Mouse (Mus musculus): ENCODE results near the gene Hoxd13. TPM values are rescaled to one million over a fixed set of nuclear protein-coding genes. Genes with fewer than 3 reads are reported as not detected.

Hoxd13 gene
- polyA plus RNA-seq, 2 experiments, result 54.6 to 109 TPM

DNA sequence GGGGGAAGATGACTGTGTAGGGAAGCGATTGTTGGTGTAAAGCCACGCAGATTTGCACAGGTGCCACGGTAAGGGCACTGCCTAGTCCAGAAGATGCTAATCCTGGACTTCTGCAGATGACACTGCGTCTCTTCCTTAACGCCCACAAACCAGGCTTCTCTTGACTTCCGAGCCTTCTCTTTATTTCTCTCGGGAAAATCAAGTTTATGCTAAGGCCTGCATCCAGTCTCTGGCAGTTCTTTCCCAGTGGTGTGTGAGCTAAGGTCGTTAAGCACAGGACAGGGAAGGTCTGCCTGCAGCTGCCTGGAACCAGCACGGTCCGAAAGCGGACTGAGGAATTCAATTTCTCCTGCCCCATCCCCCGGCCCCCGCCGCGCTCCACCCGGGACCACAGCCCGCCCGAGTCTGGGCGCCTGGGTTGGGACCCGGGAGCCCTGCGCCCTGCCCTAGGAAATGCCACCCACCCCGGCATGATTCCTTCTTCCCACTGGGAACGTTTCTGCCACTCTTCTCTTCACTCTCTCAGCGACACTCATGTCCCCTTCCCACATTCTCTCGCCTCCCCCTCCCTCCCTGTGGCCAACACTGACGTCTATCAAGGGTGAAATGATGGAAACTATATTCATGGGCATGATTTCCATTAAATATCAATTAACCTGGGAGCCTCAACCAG, 35.7 kb downstream of the Hoxd13 start:
- no peaks in the 10 kb centered on the region for H3K9me3 ChIP-seq (ENCODE audit: control insufficient read depth, low read length)
- peak overlapping the region; percentile 53 for H3K4me3 ChIP-seq (replicated peaks; ENCODE audit: low read length)
- no peak overlapping the region for H3K9ac ChIP-seq (ENCODE audit: low read depth, low read length, severe bottlenecking)
- no peak for TF ChIP-seq POLR2A (IDR thresholded peaks at IDR 0.05; ENCODE audit: borderline replicate concordance, extremely low read depth, insufficient read depth, insufficient read length)
- no peak overlapping the region for H3K27ac ChIP-seq (replicated peaks; ENCODE audit: low read depth, low read length)
- no peaks in the 10 kb centered on the region for H3K36me3 ChIP-seq (ENCODE audit: control insufficient read depth, insufficient read depth, low read length)
- peak overlapping the region; percentile 78 for H3K4me2 ChIP-seq (replicated peaks; ENCODE audit: low read depth, low read length, severe bottlenecking)
- peaks cover 84% of the 10 kb centered on the region for H3K27me3 ChIP-seq (ENCODE audit: control insufficient read depth, insufficient read depth, low read length)
- ATAC-seq (ENCODE audit: low FRiP score, low read depth), result no peak
- 5% methylated on average over 26 of the region's 26 CpGs for WGBS
- no peak for DNase-seq (ENCODE audit: low spot score)
- peaks cover 9% of the 10 kb centered on the region for H3K4me1 ChIP-seq (ENCODE audit: control insufficient read depth, insufficient read depth, low read length)

DNA sequence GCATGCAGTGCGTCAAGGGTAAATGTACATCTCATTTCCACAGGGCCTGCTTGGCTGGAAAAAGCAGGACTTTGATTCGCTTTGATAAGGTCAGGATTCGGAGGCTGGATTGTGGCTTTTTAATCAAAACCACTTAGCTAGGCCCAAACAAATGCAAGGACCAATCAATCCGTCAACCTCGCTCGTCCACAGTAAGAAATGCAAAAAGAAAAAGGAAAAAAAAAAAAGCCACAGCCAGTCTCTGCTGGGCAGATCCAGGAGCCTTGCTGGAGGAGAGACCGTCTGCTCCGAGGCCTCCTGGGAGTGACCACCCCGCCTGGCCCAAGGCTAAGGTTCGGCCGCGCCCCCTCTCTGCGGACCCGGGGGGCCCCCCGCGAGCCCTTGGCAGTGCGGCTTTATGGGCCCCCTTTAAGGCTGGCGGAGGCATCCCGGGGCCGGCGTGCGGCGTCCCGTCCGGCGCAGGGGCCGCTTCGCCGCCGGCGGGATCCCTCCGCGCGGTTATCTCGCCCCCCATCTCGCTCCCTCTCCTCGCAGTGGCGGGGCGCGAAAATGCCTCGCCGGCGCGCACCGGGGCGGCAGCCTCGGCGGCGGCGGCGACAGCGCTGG, 36.4 kb downstream of the Hoxd13 start, which contains the start of gene Hoxd8:
Gene Hoxd8 (plus strand): TSS at position 223 of the 606 bp plus-strand sequence.
- DNase-seq (ENCODE audit: low spot score) (no peak), ATAC-seq (ENCODE audit: low FRiP score, low read depth) (peak; percentile 15; the same call in 1 of the 2 replicates)
- TF ChIP-seq POLR2A (IDR thresholded peaks at IDR 0.05; ENCODE audit: borderline replicate concordance, extremely low read depth, insufficient read depth, insufficient read length), result no peak
- Histone ChIP-seq H3K27ac (replicated peaks; ENCODE audit: low read depth, low read length) (peak within 1 kb of the TSS; percentile 83), H3K9me3 (ENCODE audit: control insufficient read depth, low read length) (no peaks in the 10 kb centered on the region), H3K9ac (ENCODE audit: low read depth, low read length, severe bottlenecking) (peak within 1 kb of the TSS; percentile 73), H3K36me3 (ENCODE audit: control insufficient read depth, insufficient read depth, low read length) (no peaks in the 10 kb centered on the region), H3K4me1 (ENCODE audit: control insufficient read depth, insufficient read depth, low read length) (peaks cover 5% of the 10 kb centered on the region), H3K4me2 (replicated peaks; ENCODE audit: low read depth, low read length, severe bottlenecking) (peak within 1 kb of the TSS; percentile 78), H3K27me3 (ENCODE audit: control insufficient read depth, insufficient read depth, low read length) (peaks cover 85% of the 10 kb centered on the region), H3K4me3 (replicated peaks; ENCODE audit: low read length) (peak within 1 kb of the TSS; percentile 53)
- WGBS, result 2% methylated on average over 22 of the region's 52 CpGs

DNA sequence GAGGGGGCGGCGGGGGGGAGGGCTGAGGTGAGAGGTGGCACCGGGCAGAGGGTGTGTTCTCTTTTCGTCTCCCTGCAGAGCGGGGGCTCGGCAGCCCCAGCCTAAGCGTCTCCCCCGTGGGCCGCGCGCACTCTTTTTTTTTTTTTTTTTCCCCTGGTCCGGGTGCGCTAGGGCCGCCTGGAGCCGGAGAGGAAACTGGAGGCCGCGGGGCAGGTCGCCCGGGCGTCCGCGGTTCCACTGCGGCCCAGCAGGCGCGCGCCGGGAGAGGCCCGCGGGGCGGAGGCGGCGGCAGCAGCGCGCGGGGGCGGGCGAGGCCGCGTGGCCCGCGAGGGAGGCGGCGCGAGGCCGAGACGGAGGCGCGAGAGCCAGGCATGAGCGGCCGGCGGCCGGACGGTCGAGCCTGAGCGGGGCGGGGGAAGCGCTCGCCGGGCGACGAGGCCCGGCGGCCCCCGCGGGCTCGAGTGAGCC, 36.9 kb downstream of the Hoxd13 start:
- no peaks in the 10 kb centered on the region for H3K9me3 ChIP-seq (ENCODE audit: control insufficient read depth, low read length)
- H3K36me3 ChIP-seq (ENCODE audit: control insufficient read depth, insufficient read depth, low read length), result no peaks in the 10 kb centered on the region
- H3K27ac ChIP-seq (replicated peaks; ENCODE audit: low read depth, low read length), result peak overlapping the region; percentile 83
- TF ChIP-seq POLR2A (IDR thresholded peaks at IDR 0.05; ENCODE audit: borderline replicate concordance, extremely low read depth, insufficient read depth, insufficient read length), result no peak
- DNase-seq (ENCODE audit: low spot score) (no peak), ATAC-seq (ENCODE audit: low FRiP score, low read depth) (peak; percentile 16)
- H3K4me3 ChIP-seq (replicated peaks; ENCODE audit: low read length), result peak overlapping the region; percentile 53
- peak overlapping the region; percentile 73 for H3K9ac ChIP-seq (ENCODE audit: low read depth, low read length, severe bottlenecking)
- H3K4me1 ChIP-seq (ENCODE audit: control insufficient read depth, insufficient read depth, low read length), result peaks cover 3% of the 10 kb centered on the region; the same call in 1 of the 2 replicates
- under 1% methylated on average over 21 of the region's 66 CpGs for WGBS
- peaks cover 85% of the 10 kb centered on the region for H3K27me3 ChIP-seq (ENCODE audit: control insufficient read depth, insufficient read depth, low read length)
- peak overlapping the region; percentile 78 for H3K4me2 ChIP-seq (replicated peaks; ENCODE audit: low read depth, low read length, severe bottlenecking)

DNA sequence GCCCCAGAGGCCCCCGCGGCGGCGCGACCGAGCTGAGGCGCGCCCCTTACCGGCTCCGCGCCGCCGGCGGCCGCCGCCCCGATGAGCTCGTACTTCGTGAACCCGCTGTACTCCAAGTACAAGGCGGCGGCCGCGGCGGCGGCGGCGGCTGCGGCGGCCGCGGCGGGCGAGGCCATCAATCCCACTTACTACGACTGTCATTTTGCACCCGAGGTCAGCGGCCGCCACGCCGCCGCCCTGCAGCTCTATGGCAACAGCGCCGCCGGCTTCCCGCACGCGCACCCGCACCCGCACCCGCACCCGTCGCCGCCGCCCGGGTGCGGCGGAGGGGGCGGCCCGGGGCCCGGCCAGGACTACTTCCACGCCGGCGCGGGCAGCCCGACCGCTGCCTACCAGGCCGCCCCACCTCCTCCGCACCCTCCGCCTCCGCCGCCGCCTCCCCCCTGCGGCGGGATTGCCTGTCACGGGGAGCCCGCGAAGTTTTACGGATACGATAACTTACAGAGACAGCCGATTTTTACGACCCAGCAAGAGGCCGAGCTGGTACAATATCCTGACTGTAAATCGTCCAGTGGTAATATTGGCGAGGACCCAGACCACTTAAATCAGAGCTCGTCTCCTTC, 37.5 kb downstream of the Hoxd13 start:
- no peaks in the 10 kb centered on the region for H3K36me3 ChIP-seq (ENCODE audit: control insufficient read depth, insufficient read depth, low read length)
- no peaks in the 10 kb centered on the region for H3K9me3 ChIP-seq (ENCODE audit: control insufficient read depth, low read length)
- H3K27me3 ChIP-seq (ENCODE audit: control insufficient read depth, insufficient read depth, low read length), result peaks cover 85% of the 10 kb centered on the region
- DNase-seq (ENCODE audit: low spot score), result no peak
- WGBS, result under 1% methylated on average over 22 of the region's 85 CpGs
- peak overlapping the region; percentile 83 for H3K27ac ChIP-seq (replicated peaks; ENCODE audit: low read depth, low read length)
- no peak for TF ChIP-seq POLR2A (IDR thresholded peaks at IDR 0.05; ENCODE audit: borderline replicate concordance, extremely low read depth, insufficient read depth, insufficient read length)
- H3K4me1 ChIP-seq (ENCODE audit: control insufficient read depth, insufficient read depth, low read length), result peaks cover 3% of the 10 kb centered on the region; the same call in 1 of the 2 replicates
- ATAC-seq (ENCODE audit: low FRiP score, low read depth), result peak; percentile 10; the same call in 1 of the 2 replicates
- H3K9ac ChIP-seq (ENCODE audit: low read depth, low read length, severe bottlenecking), result peak overlapping the region; percentile 73
- peak overlapping the region; percentile 78 for H3K4me2 ChIP-seq (replicated peaks; ENCODE audit: low read depth, low read length, severe bottlenecking)
- H3K4me3 ChIP-seq (replicated peaks; ENCODE audit: low read length), result peak overlapping the region; percentile 53

DNA sequence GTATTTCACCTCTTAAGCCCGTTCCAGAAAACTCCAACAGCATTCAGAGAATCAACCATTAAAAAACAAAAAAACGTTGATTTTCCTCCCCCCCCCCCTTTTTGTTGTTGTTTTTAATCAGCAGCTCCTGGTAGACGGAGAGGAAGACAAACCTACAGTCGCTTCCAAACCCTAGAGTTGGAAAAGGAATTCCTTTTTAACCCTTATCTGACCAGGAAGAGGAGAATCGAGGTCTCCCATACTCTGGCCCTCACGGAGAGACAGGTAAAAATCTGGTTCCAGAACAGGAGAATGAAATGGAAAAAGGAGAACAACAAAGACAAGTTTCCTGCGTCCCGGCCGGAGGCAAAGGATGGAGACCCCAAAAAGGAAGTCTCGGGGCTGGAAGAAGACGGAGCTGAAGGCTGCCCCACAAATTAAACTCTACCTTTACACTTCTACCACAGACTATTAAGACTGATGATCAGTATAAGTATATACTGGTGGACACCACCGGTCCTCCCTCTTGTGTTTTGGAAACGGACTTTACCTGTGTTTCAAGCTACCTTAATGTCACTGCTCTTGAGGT, 38.4 kb downstream of the Hoxd13 start:
- peaks cover 84% of the 10 kb centered on the region for H3K27me3 ChIP-seq (ENCODE audit: control insufficient read depth, insufficient read depth, low read length)
- no peak for TF ChIP-seq POLR2A (IDR thresholded peaks at IDR 0.05; ENCODE audit: borderline replicate concordance, extremely low read depth, insufficient read depth, insufficient read length)
- H3K9ac ChIP-seq (ENCODE audit: low read depth, low read length, severe bottlenecking), result peak overlapping the region; percentile 73

More for the DNA sequence above, 38.4 kb downstream of the Hoxd13 start:
- ATAC-seq (ENCODE audit: low FRiP score, low read depth) (no peak), DNase-seq (ENCODE audit: low spot score) (no peak)
- H3K4me2 ChIP-seq (replicated peaks; ENCODE audit: low read depth, low read length, severe bottlenecking), result peak overlapping the region; percentile 78
- 2% methylated on average over 13 of the region's 13 CpGs for WGBS
- H3K27ac ChIP-seq (replicated peaks; ENCODE audit: low read depth, low read length), result no peak overlapping the region
- H3K36me3 ChIP-seq (ENCODE audit: control insufficient read depth, insufficient read depth, low read length), result no peaks in the 10 kb centered on the region
- peaks cover 3% of the 10 kb centered on the region; the same call in 1 of the 2 replicates for H3K4me1 ChIP-seq (ENCODE audit: control insufficient read depth, insufficient read depth, low read length)
- no peaks in the 10 kb centered on the region for H3K9me3 ChIP-seq (ENCODE audit: control insufficient read depth, low read length)
- peak overlapping the region; percentile 53 for H3K4me3 ChIP-seq (replicated peaks; ENCODE audit: low read length)
